Mouse (Mus musculus) adrenal gland, adult 8-10 months (tissue): ENCODE measurements around the gene Alyref2. TPM values are rescaled to one million over a fixed set of nuclear protein-coding genes. Genes with fewer than 3 reads are reported as not detected.
"Not testable (repeated sequence)": the region's sequence is repeated elsewhere in the genome, so short reads cannot be mapped to it uniquely, and the experiment has no call there.

ENCODE experiments used
- DNase-seq: peaks from one replicate; pipeline ENCODE4 v3.0.0; 2022
- total RNA-seq, 4 experiments: library from RNA; stranded (reverse); gene quantifications; 2 replicates each; pipeline ENCODE4 v1.2.4; 2022

The Alyref2 gene
- total RNA-seq, result 1 to 10 TPM; 6.0 to 9.4 (median 7.0) TPM

GRCm38 (mm10) chr1:171503250-171503591, at the start of gene Alyref2:
Gene Alyref2, plus strand, starts transcription at chr1:171503478.
- peak; percentile 94 for DNase-seq

GRCm38 (mm10) chr1:171454926-171455325, 48.4 kb upstream of the Alyref2 start:
- DNase-seq, result no peak

GRCm38 (mm10) chr1:171457568-171457967, 45.7 kb upstream of the Alyref2 start:
- DNase-seq, result no peak

- no peak for DNase-seq
These were observed 43.5 kb upstream of the Alyref2 start for GRCm38 (mm10) chr1:171459791-171460190.

GRCm38 (mm10) chr1:171460551-171461503, 42.5 kb upstream of the Alyref2 start:
- DNase-seq, result no peak

GRCm38 (mm10) chr1:171463133-171463532, 40.1 kb upstream of the Alyref2 start:
- no peak for DNase-seq

- DNase-seq, result no peak
These were observed 37.4 kb upstream of the Alyref2 start for GRCm38 (mm10) chr1:171465749-171466412.

- DNase-seq, result no peak
These were observed 36.7 kb upstream of the Alyref2 start for GRCm38 (mm10) chr1:171466565-171466964.

GRCm38 (mm10) chr1:171469678-171470077, 33.6 kb upstream of the Alyref2 start:
- no peak for DNase-seq

- DNase-seq, result peak; percentile 12
These were observed 32.9 kb upstream of the Alyref2 start for GRCm38 (mm10) chr1:171470371-171470871.

GRCm38 (mm10) chr1:171470896-171471295, 32.4 kb upstream of the Alyref2 start:
- peak; percentile 24 for DNase-seq

- no peak for DNase-seq
These were observed 31.8 kb upstream of the Alyref2 start for GRCm38 (mm10) chr1:171471452-171471851.

GRCm38 (mm10) chr1:171471941-171472340, 31.3 kb upstream of the Alyref2 start:
- not testable (repeated sequence) for DNase-seq

GRCm38 (mm10) chr1:171473506-171473905, 29.8 kb upstream of the Alyref2 start:
- no peak for DNase-seq

- no peak for DNase-seq
These were observed 29.2 kb upstream of the Alyref2 start for GRCm38 (mm10) chr1:171473920-171474640.

GRCm38 (mm10) chr1:171477123-171477522, 26.2 kb upstream of the Alyref2 start:
- no peak for DNase-seq

- no peak for DNase-seq
These were observed 25.3 kb upstream of the Alyref2 start for GRCm38 (mm10) chr1:171477758-171478545.

GRCm38 (mm10) chr1:171478968-171479367, 24.3 kb upstream of the Alyref2 start:
- peak; percentile 36 for DNase-seq

- no peak for DNase-seq
These were observed 9.0 kb upstream of the Alyref2 start for GRCm38 (mm10) chr1:171494241-171494640.

GRCm38 (mm10) chr1:171495371-171495770, 7.9 kb upstream of the Alyref2 start:
- no peak for DNase-seq

GRCm38 (mm10) chr1:171499856-171500255, 3.4 kb upstream of the Alyref2 start:
- no peak for DNase-seq
